Mouse (Mus musculus) heart, postnatal 4 days (tissue): ENCODE data around the gene Ephx4. TPM values are rescaled to one million over a fixed set of nuclear protein-coding genes. Genes with fewer than 3 reads are reported as not detected.

Experiments used
- DNase-seq: peaks from one replicate; pipeline ENCODE4 v3.0.0; 2021
- total RNA-seq, 2 experiments: library from RNA; stranded (reverse); gene quantifications; 2 replicates each; pipeline ENCODE4 v1.2.3; 2021

The Ephx4 gene
- total RNA-seq, 2 experiments from 2014 or later = 0.36 to 0.62 TPM

- no peak for DNase-seq
Observed at GRCm38 (mm10) chr5:107434001-107434400, 31.5 kb downstream of the Ephx4 start.

DNA sequence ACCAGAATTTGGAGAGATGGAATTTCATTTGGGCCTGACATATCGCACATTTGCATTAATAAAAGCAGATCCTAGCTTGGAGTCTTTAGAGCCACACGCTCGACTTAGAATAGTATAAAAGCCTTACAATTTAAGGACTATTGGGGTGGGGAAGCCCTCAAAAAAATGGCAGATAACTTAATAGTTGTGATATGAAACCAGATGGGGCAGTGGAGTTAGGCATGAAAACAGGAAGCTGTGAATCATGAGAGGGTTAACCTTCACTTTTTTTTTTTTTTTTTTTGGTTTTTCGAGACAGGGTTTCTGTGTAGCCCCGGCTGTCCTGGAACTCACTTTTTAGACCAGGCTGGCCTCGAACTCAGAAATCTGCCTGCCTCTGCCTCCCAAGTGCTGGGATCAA, 33.6 kb downstream of the Ephx4 start:
- no peak for DNase-seq

DNA sequence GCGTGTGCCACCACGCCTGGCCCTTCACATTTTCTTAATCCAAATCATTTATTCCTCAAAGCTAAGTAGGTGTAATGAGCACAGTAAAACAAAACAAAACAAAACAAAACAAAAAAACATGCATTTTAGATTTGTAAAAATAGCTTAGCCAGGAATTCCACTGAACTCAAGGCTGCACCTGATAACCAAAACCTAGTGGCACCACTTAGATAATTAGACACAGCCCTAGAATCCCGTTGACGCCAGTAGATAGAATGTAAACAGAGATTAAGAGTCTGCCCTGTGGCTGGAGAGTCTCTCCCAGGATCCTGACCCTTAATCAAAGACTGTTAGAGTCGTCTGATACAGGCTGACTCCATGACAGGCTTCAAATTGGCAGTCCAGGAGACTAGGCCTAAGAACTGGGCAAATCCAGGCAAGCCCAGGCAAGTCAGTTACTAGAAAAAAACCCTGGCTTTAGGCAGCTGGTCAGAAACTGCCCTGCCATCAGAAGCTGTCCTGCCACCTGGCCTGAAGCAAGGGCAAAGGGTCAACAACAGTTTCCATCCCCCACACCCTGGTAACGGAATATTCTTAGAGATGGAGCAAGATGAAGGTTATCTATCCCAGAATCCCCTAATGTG, 34.2 kb downstream of the Ephx4 start:
- no peak for DNase-seq

- DNase-seq = peak; percentile 96
Observed at GRCm38 (mm10) chr5:107437464-107438281, 35.1 kb downstream of the Ephx4 start, which contains the start of gene Btbd8. TSS of gene Btbd8 (plus strand) at chr5:107437997.

GRCm38 (mm10) chr5:107438353-107438752, 35.8 kb downstream of the Ephx4 start:
- DNase-seq = no peak

DNA sequence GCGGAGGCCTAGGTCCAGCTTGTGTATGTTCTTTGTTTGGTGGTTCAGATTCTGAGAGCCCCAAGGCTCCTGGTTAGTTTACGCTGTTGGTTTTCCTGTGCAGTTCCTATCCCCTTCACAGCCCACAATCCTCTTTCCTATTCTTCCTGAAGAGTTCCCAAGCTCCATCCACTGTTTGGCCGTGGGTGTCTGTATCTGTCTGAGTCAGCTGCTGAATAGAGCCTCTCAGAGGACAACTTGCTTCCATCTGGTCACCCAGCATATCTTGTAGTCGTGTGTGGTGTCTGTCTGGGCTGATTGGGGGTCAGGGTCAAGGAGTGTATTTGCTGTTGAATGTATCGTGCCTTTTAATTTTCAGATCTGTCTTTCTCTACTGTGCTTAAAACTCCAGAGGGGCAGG, 39.3 kb downstream of the Ephx4 start:
- no peak for DNase-seq

DNA sequence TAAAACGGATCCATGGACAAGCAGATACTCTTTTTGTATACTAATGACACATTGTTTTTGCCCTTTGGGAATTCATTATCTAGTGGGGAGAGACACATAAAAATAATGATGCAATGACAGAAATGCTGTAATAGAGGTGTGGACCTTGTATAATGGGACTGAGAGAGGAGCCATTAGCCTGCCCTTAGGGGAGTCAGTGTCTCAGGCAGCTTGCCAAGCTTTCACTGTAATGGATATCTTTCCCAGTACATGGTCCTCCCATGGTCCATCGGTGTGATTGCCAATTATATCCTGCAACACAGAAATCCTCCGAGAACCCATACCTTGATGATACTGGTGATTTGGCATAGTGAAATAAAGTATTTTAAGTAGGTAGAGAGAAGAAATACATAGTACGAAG, 41.7 kb downstream of the Ephx4 start:
- DNase-seq = no peak

GRCm38 (mm10) chr5:107447977-107448376, 45.4 kb downstream of the Ephx4 start:
- no peak for DNase-seq

DNA sequence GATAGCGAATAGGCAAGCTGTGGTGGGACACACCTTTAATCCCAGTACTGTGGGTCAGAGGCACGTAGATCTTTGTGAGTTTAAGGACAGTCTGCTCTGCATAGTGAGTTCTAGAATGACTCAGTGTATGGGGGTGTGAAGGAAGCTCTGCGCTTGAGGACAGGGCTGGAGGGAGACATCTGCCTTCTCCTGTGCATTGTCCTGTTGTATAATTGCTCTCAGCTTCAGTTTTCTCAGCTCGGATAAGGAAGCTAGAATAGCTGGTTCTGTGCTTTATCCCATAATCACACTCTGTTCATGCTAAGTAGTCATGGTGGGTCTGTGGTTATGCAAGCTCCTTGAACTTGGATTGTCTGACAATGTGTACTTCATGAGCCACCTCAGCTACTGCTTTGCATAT, 46.2 kb downstream of the Ephx4 start:
- DNase-seq = no peak

- no peak for DNase-seq
Observed at GRCm38 (mm10) chr5:107449620-107450019, 47.1 kb downstream of the Ephx4 start.

- DNase-seq = no peak
Observed at GRCm38 (mm10) chr5:107450299-107450698, 47.8 kb downstream of the Ephx4 start.

- DNase-seq = no peak
Observed at GRCm38 (mm10) chr5:107462147-107463076, 59.9 kb downstream of the Ephx4 start.

GRCm38 (mm10) chr5:107466501-107466900, 64.0 kb downstream of the Ephx4 start:
- DNase-seq = no peak

- DNase-seq = no peak
Observed at GRCm38 (mm10) chr5:107467098-107467497, 64.6 kb downstream of the Ephx4 start.

- no peak for DNase-seq
Observed at GRCm38 (mm10) chr5:107470600-107471329, 68.2 kb downstream of the Ephx4 start.

Other genes starting within 250 kb of the Ephx4 start
- gene Tgfbr3, start 113.1 kb upstream of the Ephx4 start, total RNA-seq = 10 to 100 TPM; 28.5 to 28.9 TPM
- 1 to 10 TPM; 1.6 to 1.7 TPM for gene Brdt, start 71.6 kb upstream of the Ephx4 start, total RNA-seq
- not detected for gene Lpcat2b, start 28.8 kb downstream of the Ephx4 start, total RNA-seq
- 1 to 10 TPM; 6.3 to 6.8 TPM for gene Btbd8, start 35.3 kb downstream of the Ephx4 start, total RNA-seq
- gene Gm42669, start 104.9 kb downstream of the Ephx4 start, total RNA-seq = under 1 TPM in 1 of 2 experiments, not detected in 1; 0.10 TPM
- gene 1700028K03Rik, start 132.0 kb downstream of the Ephx4 start, total RNA-seq = not detected
- 10 to 100 TPM in 1 of 2 experiments, 1 to 10 TPM in 1; 7.8 to 11.2 TPM for gene Rpap2, start 194.6 kb downstream of the Ephx4 start, total RNA-seq
- 10 to 100 TPM; 11.4 to 13.2 TPM for gene Glmn, start 195.2 kb downstream of the Ephx4 start, total RNA-seq